Mouse (Mus musculus) cerebellum, adult 9-11 months (tissue): ENCODE measurements around the gene Evl.
"Not testable (repeated sequence)": the region's sequence is repeated elsewhere in the genome, so short reads cannot be mapped to it uniquely, and the experiment has no call there.

ENCODE experiments used
- DNase-seq: peaks from one replicate; pipeline ENCODE4 v3.0.0; 2022

The Evl gene

GRCm38 (mm10) chr12:108554120-108554841, at the start of gene Evl:
Gene Evl (plus strand): TSS chr12:108554720.
- DNase-seq = peak; percentile 84

- DNase-seq = no peak
Observed at GRCm38 (mm10) chr12:108505846-108506245, 48.7 kb upstream of the Evl start.

GRCm38 (mm10) chr12:108507046-108507445, 47.5 kb upstream of the Evl start:
- not testable (repeated sequence) for DNase-seq

DNA sequence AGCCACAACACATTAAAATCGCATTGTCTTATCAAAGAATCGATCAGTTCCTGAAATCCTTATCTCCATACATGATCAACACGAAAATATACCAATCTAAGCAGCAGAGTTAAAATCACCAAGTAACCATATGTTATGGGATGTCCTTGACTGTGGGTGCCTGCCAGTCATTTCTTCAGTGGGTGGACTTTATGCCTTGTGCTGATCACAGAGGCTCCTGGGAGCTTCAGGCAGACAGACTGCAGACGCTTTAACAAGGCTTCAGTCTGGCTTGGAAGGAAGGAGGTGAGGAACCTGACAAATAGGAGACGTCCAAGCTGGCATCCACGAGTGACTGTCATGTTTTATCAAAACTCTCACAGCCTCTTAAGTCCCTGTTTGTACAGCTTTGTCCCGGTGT, 43.9 kb upstream of the Evl start:
- no peak for DNase-seq

- no peak for DNase-seq
Observed at GRCm38 (mm10) chr12:108511009-108511408, 43.5 kb upstream of the Evl start.

DNA sequence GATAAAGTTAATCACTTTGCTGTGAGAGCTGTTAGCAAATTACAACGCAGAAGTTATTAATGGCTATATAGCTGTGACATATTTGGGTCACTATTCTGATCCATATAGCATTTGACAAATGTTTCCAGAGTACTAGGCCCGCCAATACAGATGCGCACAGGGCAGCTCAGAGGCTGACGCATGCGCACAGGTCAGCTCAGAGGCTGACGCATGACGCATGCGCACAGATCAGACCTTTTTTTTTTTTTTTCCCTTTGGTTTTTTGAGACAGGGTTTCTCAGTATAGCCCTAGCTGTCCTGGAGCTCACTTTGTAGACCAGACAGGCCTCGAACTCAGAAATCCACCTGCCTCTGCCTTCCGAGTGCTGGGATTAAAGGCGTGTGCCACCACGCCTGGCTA, 39.1 kb upstream of the Evl start:
- no peak for DNase-seq

- no peak for DNase-seq
Observed at GRCm38 (mm10) chr12:108519374-108519773, 35.1 kb upstream of the Evl start.

DNA sequence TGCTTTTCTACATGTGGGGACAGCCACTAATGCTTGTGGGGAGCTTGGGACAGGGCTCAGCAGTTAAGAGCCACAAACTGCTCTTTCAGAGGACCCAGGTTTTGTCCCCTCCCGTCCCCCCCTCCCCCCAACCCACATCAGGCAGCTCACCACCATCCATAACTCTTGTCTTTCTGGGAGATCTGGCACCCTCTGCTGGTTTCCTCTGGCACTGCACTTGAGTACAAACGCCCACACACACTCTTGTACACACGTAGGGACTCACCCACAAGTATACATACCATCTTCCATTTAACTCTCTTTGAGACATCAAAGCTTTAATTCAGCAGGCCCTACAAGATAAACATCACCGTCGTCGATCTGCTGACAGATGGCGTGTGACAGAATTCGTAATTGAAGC, 25.3 kb upstream of the Evl start:
- DNase-seq = no peak

DNA sequence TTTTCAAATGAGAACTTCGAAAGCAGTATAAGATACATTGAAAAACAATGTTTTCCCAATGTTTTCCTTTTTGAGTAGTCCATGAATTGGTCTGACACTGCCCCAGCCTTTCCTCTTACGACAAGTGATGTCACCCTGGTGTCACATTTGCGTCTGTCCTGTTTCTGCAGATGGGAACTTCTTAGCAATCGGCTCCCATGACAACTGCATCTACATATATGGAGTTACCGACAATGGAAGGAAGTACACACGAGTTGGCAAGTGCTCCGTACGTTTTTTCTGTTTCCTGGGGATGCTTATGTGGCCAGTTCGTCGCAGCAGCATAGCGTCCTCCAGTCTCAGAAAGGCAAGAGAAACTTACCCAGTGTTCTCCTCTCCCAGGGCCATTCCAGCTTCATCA, 20.0 kb upstream of the Evl start:
- DNase-seq = no peak

DNA sequence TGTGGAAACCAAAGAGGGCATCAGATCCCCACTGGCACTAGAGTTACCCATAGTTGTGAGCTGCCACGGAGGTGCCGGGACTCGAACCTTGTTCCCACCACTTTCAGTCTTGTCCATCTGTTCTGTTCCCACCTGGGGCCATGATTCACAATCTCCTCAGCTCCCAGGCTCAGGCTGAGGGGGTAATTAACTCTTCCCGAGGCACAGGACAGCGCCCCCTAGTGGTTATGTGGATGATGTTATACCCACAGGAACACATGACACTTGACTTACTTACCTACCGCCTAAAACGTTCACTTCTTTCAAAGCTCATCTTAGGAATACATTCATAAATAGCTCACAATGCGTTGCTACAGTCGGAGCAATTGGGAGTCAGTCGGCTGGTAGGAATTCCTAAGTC, 18.1 kb upstream of the Evl start:
- DNase-seq = no peak

DNA sequence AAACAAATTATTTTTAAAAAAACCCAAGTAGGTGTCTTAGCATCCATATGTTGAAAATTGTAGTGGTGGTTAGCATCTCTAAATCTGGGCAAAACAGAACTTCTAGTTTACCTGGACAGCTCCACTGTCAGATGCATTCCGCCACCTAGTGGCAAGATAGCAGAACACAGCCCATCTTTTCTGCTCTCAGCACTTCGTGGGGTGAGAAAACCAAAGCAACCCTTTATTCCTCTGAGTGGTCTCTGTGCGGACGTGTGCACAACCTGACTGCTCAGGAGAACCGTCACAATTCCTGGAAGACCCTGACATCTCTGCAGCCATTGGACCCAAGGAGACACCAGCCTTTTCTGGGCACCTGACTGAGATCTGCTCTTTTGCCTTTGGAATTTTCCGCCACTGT, 13.4 kb upstream of the Evl start:
- peak; percentile 31 for DNase-seq

- DNase-seq = no peak
Observed at GRCm38 (mm10) chr12:108546508-108547153, 7.9 kb upstream of the Evl start.

DNA sequence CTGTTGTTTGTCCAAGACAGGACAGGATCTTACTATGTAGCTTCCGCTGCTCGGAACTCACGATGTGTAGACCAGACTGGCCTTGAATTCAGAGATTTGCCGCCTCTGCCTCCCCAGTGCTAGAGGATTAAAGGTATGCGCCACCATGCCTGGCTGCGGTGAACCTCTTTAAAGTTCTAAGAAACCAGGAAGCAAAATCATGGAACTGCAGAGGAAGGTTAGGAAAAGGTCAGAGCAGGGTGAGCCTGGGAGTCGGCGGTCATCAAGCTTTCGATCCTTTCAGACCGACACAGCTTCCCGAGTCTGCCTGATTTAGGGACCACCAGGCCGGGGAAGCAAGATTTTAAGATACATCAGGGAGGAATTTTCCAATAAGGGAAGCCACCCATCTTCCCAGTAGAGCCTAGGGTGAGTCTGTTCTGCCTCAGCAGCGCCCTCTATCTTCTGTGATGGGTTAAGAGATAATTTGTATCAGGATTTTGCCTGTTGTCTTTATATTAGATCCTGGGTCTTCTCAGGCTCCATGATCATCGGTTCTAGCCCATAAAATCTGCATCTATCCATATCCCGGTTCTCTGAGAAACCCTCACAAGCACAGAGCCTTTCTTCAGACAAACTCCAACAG, 7.2 kb upstream of the Evl start:
- no peak for DNase-seq

DNA sequence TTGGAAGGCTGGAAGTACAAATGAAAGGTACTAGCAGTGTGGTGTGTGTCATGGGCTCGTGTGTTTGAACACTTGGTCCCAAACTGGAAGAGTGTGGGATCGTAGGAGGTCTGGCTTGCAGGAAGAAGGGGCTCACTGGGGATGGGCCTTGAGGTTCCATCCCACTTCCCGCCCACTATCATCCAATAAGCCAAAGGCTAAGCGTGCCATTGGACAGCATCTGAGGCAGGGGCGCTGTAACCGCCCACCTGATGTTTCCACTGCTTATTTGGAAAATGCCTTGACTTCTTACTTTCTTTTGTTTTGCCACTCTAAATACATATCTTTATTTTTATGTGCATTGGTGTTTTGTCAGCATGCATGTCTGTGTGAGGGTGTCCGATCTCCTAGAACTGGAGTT, 2.8 kb upstream of the Evl start:
- no peak for DNase-seq

DNA sequence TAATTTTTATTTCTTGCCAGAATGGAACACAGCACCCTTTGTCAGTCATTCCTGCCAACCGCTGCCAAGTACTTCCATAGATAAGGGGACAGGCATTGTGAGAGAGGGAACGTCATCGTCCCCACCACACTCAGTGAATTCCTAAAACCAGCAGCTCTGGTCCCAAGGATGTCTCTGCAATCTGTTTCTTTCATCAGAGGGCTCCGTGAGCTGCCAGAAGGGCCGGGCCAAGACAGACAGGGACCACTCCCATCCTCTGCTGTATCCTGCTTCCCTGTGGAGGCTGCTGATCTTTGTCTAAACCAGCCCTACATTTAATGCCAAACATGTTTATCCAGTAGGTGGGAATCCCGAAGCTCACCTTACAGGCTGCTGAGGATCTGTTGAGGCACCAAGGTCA, 1.4 kb upstream of the Evl start:
- no peak for DNase-seq

GRCm38 (mm10) chr12:108554861-108555556, 489 bp downstream of the Evl start:
- DNase-seq = peak; percentile 50

- no peak for DNase-seq
Observed at GRCm38 (mm10) chr12:108558194-108558593, 3.7 kb downstream of the Evl start.

- no peak for DNase-seq
Observed at GRCm38 (mm10) chr12:108563238-108563637, 8.7 kb downstream of the Evl start.

- no peak for DNase-seq
Observed at GRCm38 (mm10) chr12:108564910-108565506, 10.5 kb downstream of the Evl start.

GRCm38 (mm10) chr12:108579156-108579871, 24.8 kb downstream of the Evl start:
- DNase-seq = no peak

GRCm38 (mm10) chr12:108583775-108584174, 29.3 kb downstream of the Evl start:
- DNase-seq = peak; percentile 55

DNA sequence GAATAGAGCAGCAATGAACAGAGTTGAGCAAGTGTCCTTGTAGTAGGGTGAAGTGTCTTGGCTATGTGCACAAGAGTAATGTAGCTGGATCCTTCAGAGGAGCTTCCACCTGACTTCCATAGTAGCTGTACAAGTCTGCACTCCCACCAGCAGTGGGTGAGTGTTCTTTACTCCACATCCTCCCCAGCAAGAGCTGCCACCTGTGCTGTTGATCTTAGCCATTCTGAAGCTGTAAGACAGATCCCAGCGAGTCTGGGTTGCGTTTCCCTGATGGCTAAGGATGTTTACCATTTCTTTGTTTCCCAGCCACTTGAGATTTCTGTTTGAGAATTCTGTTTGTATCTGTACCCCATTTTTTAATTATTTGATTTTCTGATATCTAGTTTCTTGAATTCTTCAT, 35.6 kb downstream of the Evl start:
- no peak for DNase-seq

GRCm38 (mm10) chr12:108591586-108591985, 37.1 kb downstream of the Evl start:
- no peak for DNase-seq
